Mouse (Mus musculus) layer of hippocampus, postnatal 36 days (tissue): ENCODE data around the gene Arhgap30. TPM values are rescaled to one million over a fixed set of nuclear protein-coding genes. Genes with fewer than 3 reads are reported as not detected.

Source experiments
- DNase-seq, 2 experiments: peaks; one replicate each; pipeline ENCODE4 v3.0.0; 2022
- total RNA-seq, 2 experiments: library from RNA; stranded (reverse); gene quantifications; 2 replicates each; pipeline ENCODE4 v1.2.3; 2021

Arhgap30 gene
- total RNA-seq, 2 experiments from 2014 or later = 2.0 to 2.1 TPM

DNA sequence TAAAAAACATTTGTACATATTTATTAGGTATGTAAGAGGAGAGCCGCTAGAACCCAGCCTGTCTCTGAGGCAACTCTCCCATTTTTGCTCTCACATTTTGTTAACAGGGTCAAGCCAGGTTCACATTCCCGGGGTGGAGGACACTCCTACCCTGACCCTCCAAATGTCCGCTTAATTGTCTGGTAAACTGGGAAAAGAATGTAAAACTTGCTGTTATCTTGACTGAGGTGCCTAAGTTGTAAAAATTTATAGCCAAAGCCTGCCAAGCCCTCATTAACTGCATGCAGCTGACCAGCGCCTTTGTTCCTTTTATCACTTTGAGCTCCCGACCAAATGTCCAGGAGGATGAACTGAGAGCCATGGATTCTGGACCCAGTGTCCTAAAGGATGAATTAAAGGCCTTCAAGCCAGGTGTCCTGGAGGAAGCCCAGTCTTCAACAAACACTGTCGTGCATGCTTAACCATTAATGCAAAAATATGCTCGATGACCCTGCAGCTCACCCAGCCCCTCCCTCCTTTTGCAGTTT lies 46.6 kb downstream of the Arhgap30 start:
- DNase-seq = no peak

DNA sequence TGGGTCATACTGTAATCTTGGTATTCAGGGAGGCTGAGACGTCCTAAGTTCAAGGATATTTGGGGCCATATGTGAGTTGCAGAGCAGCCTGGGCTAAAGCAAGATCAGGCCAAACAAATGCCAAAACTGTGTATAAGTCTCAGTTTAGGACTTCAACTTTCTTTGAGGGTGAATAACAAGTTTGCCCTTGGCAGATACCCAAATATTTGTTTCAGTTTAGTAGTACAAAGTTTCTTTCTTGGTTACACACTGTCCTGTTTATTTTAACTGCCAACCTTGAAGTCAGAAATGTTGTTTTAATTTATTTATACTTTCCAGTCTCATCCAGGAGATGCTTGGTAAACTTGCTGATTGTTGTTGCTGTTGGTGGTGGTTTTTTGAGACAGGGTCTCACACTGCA lies 47.2 kb downstream of the Arhgap30 start:
- no peak for DNase-seq

DNA sequence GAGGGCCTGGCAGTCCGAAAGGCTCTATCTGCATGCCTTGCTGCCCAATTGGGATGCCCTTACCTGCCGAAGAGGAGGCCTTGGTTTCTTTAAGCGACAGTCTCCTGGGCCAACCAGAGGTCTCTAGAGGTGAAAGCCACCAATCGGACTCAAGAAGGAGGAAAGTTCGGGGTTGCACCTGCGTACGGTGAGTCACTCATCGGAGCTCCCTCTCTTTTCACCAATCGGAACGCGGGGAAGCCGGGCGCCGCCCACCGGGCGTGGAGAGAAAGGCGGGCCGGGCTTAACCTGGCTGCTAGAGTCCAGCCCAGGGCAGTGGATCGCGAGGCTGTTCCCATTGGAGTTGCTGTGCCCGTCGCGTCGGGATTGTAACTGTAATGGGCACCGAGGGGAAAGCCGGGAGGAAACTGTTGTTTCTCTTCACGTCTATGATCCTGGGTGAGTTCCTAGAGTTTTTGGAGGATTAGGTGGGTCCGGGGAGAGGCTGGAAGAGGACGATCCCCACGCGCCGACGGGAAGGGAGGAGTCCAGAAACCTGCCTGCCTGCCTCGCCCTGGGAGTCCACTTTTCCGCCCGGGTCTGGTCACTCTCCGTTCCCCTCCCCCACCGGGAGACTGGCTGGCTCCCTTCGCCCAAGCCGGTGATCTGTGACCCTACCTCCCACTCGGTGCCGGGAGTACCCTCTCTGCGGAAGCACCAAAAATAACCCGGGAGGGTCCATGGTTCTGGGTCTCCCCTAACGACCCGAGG lies 48.7 kb downstream of the Arhgap30 start, which contains the start of gene F11r:
Gene F11r, plus strand, starts transcription at position 272 of the 750 bp plus-strand sequence.
- DNase-seq = no peak

DNA sequence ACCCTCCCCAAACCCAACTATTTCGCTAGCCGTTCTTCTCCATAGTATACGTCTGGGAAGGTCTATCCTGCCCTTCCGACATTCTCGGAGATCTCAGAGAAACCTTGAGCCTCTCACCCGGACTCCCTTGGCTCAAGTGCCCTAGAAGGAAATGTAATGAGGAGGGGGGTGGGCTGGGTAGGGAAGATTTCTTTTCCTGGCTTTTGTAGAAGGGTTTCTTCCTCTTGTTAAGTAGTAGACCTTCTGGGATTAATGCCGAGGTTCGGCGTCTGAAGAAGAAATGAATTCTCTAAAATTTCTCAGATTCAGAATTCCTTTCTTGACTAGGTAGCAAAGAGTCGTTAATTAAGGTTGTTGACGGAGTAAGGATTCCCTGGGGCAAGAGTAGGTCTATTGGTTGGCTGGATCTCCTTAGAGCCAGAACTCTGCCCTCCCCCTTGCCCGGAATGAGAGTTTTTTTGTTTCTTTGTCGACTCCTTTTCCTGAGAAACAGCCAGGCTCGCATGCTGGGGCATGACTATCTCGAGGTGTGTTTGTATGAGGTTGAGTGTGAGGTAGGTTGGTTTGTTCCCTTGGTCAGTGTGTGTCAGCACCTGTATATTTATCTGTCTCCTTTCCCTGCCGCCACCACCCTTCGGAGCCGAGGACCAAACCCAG lies 49.4 kb downstream of the Arhgap30 start:
- DNase-seq = no peak

GRCm38 (mm10) chr1:171439072-171439471 lies 50.3 kb downstream of the Arhgap30 start:
- DNase-seq = no peak

DNA sequence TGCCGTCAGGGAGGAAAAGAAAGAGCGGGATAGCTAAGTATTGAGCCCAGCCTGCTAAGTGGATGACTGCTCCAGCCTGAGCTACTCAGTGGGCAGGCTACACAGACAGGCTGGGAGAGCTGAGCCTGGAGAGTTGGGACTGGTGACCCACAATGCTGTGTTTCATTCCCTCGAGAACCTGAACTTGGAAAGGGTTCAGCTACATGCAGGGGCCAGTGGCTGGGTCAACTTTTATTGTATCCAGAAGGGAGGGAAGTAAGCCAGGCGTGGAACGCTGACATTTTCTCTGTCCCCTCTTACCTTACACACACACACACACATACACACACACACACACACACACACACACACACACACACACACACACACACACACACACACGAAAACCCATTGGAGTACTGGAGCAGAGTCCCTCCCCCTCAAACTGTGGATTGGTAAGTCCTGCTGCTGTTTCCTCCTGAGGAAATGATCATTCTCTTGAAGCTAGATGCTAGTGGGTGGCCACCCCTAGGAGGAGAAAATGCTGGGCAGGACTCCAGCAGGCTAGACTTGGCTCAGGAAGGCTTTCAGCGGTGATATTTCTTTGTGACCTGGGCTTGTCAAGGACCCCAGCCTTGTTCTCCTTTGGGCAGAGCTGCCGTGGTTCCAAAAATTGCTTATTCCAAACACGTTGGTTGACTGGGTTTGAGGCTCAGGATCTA lies 51.4 kb downstream of the Arhgap30 start:
- DNase-seq = no peak

GRCm38 (mm10) chr1:171441466-171442412 lies 53.0 kb downstream of the Arhgap30 start:
- no peak for DNase-seq

DNA sequence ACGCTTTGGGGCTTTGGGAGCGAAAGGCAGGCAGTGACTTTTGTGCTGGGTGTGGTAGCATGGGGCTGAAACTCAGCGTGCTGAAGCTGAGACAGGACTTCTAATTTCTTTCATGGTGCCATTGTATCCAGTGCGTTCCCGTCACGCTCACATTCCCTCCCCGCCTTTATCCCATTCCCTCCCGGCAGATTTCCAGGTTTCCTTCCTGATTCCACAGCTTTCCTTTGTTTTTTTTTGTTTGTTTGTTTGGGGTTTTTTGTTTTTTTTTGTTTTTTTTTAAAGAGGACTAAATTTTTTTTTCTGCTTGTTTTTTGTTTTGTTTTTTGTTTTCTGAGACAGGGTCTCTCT lies 53.6 kb downstream of the Arhgap30 start:
- no peak for DNase-seq

- no peak for DNase-seq
Measured at GRCm38 (mm10) chr1:171445050-171445449, 56.3 kb downstream of the Arhgap30 start.

DNA sequence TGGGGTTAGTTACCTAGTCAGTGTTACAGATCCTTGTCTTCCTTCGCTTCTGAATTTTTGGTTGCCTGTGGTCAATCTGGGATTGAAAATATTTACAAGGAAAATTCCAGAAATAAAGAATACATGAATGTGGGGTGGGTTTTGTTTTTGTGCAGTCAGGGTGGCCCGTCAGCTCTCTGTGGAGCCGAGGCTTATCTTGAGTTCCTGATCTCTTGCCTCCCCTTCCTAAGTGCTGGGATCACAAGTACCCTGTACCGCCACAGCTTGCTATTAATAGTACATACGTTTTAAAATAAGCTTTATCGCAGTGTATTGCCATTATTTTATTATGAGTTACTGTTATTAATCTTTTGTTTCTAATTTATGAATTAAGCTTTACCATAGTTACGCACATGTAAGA lies 58.1 kb downstream of the Arhgap30 start:
- no peak for DNase-seq

DNA sequence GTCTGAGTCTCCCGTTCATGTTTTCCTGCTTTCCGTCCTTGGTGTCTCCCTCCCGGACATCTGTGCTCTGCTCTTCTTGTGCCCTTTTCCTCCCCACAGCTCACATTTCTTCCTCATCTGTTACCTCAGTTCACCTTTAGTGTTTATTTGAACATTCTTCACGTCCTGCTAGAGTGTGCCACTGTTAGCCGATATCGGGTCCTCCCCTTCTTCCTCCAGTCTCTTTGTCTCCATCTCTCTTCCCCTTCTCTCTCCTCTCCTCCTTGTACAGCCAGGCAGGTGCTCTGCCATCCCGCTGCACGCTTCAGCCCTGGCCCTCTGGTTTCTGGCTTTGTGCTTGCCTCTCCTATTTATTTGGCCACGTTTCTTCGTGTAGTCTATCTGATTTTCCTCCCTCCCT lies 58.9 kb downstream of the Arhgap30 start:
- no peak for DNase-seq

GRCm38 (mm10) chr1:171450062-171450461 lies 61.3 kb downstream of the Arhgap30 start:
- no peak for DNase-seq

DNA sequence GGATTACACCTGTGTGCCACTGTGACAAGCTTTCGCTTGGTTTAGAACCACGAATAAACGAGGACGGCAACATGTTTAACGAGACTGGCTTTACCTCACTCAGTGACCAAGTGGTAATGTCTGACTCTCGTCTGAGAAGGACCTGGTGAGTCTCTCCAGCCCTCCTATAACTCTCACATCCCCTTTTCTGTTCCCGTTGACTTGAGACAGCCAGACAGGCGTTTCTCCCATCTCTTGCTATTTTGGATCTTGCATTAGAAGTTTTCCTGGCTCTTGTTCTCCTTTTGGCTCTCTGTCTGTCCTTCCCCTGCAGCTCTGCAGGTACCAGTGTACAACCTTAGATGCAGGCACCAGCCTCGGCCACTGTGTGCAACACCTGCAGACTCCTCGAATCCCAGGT lies 62.2 kb downstream of the Arhgap30 start:
- no peak for DNase-seq

- no peak for DNase-seq
Measured at GRCm38 (mm10) chr1:171452522-171452921, 63.8 kb downstream of the Arhgap30 start.

- no peak for DNase-seq
Measured at GRCm38 (mm10) chr1:171452923-171453322, 64.2 kb downstream of the Arhgap30 start.

GRCm38 (mm10) chr1:171454926-171455325 lies 66.2 kb downstream of the Arhgap30 start:
- DNase-seq = no peak

GRCm38 (mm10) chr1:171457568-171457967 lies 68.8 kb downstream of the Arhgap30 start:
- no peak for DNase-seq

DNA sequence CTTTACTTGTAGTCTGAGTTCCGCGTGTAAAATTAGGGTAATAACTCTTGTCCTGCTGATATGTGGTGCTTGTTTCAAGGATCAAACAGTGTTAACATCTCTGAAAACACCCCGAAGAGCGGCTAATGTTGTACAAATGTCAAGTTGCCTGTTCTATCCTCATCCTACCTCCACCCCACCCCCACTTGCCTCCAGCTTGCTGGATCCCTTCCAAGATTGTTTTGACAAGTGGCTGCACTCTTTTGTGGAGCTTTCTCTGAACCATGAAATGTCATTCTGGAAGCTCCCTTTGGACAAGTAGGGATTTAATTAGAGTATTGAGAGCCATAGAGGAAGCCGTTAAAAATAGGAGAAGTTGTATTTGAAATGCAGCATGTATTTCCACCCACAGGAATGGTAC lies 71.0 kb downstream of the Arhgap30 start:
- DNase-seq = no peak
